Mouse (Mus musculus) lung, postnatal 0 days (tissue): ENCODE measurements around the gene Fam120a.

Experiments
- CTCF ChIP-seq: IDR thresholded peaks from 2 replicates; pipeline ENCODE4 v1.5.1; 2016; ENCODE audit warnings: antibody characterized with exemption, mild to moderate bottlenecking
- EP300 ChIP-seq: IDR thresholded peaks from 2 replicates; pipeline ENCODE4 v1.6.1; 2016; ENCODE audit warnings: antibody characterized with exemption, mild to moderate bottlenecking, control low read depth

DNA sequence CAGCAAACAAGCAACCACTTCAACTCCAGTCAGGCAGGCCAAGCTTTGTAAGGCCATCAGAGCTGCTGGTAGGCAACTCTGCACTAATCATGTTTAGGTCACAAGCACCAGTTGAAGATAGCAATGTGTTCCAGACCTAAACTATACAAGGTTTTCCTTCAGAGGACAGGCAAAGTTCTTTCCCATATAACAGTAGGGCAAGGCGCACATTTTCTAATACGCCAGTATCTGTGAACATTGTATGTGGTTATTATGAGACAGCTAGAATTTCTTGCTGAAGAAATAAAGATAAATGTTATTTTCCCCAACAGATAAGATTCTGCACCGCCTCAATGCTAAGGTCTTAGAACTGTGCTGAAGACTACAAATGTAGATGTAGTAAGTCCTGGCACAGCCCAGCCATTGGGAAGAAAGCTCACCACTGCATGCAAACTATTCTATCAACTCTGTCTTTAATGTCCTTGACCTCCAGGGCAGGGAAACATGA, 50.7 kb downstream of the Fam120a start:
- TF ChIP-seq CTCF, result no peak
- TF ChIP-seq EP300, result no peak
